Mouse (Mus musculus) G1E (cell line): ENCODE measurements at regions not wholly inside any gene's neighbourhood (a gene's known extent, or its start where the extent isn't known, plus 50 kb on each side); places are given as distances from the start of the nearest gene placed in this dataset.

ENCODE experiments used
- ATAC-seq: 2 replicates; pipeline ENCODE4 v1.8.0; 2016; ENCODE audit warnings: mild to moderate bottlenecking; ENCODE audit not compliant: insufficient number of reproducible peaks, poor library complexity, low FRiP score, severe bottlenecking; ENCODE audit errors: extremely low read depth
- DNase-seq: peaks from one replicate; pipeline ENCODE4 v3.0.0; 2012; ENCODE audit warnings: low spot score
- H3K27me3 ChIP-seq: 2 replicates; pipeline ENCODE4 v1.6.1; 2012; ENCODE audit warnings: mild to moderate bottlenecking, low read length, inconsistent platforms; ENCODE audit not compliant: insufficient read depth
- H3K36me3 ChIP-seq: replicated peaks from 2 replicates; pipeline ENCODE3; 2012; ENCODE audit warnings: mild to moderate bottlenecking, inconsistent platforms
- H3K4me1 ChIP-seq: 2 replicates; pipeline ENCODE4 v1.6.1; 2012; ENCODE audit warnings: low read depth, low read length, inconsistent platforms, mixed read lengths; ENCODE audit not compliant: insufficient read depth
- H3K4me3 ChIP-seq: 2 replicates; pipeline ENCODE4 v1.5.1; 2012; ENCODE audit warnings: low read depth, mild to moderate bottlenecking, inconsistent platforms, low read length, moderate library complexity, mixed read lengths
- H3K9me3 ChIP-seq: replicated peaks from 2 replicates; pipeline ENCODE4 v1.6.1; 2012; ENCODE audit warnings: inconsistent platforms
- CTCF ChIP-seq: IDR thresholded peaks from 2 replicates; pipeline ENCODE4 v1.5.1; 2012; ENCODE audit warnings: low read depth, low read length, inconsistent platforms, mixed read lengths
- GATA1 ChIP-seq: IDR thresholded peaks from 2 replicates; pipeline ENCODE4 v1.6.1; 2012; ENCODE audit warnings: borderline replicate concordance, low read length, inconsistent platforms, mixed read lengths
- GATA2 ChIP-seq: IDR thresholded peaks from 2 replicates; pipeline ENCODE4 v1.6.1; 2012; ENCODE audit warnings: low read depth, low read length, inconsistent platforms, borderline replicate concordance
- POLR2AphosphoS5 ChIP-seq: IDR thresholded peaks from 2 replicates; pipeline ENCODE4 v1.6.1; 2012; ENCODE audit warnings: low read depth, low read length, inconsistent platforms; ENCODE audit not compliant: insufficient replicate concordance
- TAL1 ChIP-seq: conservative IDR thresholded peaks from 2 replicates; pipeline ENCODE4 v1.6.1; 2012; ENCODE audit warnings: low read depth, low read length, inconsistent platforms, mixed read lengths

- Histone ChIP-seq H3K4me1 (no peaks in the 10 kb centered on the region), H3K27me3 (no peaks in the 10 kb centered on the region), H3K9me3 (no peaks in the 10 kb centered on the region), H3K36me3 (no peaks in the 10 kb centered on the region), H3K4me3 (no peak overlapping the region)
- DNase-seq (no peak), ATAC-seq (no peak)
- TF ChIP-seq GATA2: no peak
- TF ChIP-seq CTCF: no peak
- TF ChIP-seq GATA1: no peak
- TF ChIP-seq TAL1: no peak
- TF ChIP-seq POLR2AphosphoS5: no peak
Observed at GRCm38 (mm10) chr12:92645006-92645624, 796.2 kb upstream of the Sel1l start.

DNA sequence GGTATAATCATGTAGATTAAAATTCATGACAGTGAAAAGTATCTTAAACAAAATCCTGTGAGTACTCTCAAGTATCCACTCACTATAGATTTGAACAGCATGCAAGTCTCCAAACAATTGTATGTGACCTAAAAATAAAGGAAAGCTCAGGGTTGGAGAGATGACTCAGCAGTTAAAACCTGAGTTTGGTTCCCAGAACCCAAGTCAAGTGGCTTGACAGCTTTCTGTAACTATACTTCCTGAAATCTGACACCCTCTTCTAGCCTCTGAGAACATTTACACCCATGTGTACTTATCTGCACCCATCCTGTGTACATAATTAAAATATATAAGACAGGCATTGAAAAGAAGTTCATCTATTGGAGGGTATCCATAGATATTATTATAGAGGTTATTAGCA is 770.2 kb upstream of the Sel1l start:
- ATAC-seq (peak; percentile 17; the same call in 1 of the 2 replicates), DNase-seq (no peak)
- no peaks in the 10 kb centered on the region for H3K27me3 ChIP-seq
- no peak overlapping the region for H3K4me3 ChIP-seq
- H3K4me1 ChIP-seq: no peaks in the 10 kb centered on the region
- H3K9me3 ChIP-seq: no peaks in the 10 kb centered on the region
- no peak for TF ChIP-seq CTCF
- no peak for TF ChIP-seq TAL1
- no peak for TF ChIP-seq GATA1
- TF ChIP-seq POLR2AphosphoS5: no peak
- TF ChIP-seq GATA2: no peak
- H3K36me3 ChIP-seq: no peaks in the 10 kb centered on the region

DNA sequence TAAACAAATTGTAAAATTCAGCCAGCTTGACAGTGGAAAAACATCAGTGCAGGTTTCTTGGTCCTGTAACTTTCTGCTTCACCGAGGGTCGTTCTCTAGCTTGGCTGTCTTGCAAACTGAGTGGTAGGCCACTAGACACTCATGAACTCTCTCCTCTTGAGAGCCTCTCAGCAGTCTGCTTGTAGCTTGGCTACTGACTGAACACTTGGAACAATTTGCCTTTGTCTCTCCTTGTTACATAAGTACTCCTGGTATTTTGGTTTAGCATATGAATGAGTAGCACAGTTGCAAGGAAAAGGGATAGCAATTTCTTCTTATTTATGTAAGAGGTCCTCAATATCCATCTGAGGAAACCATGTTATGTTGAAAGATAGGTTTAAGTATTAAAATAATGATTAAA is 769.6 kb upstream of the Sel1l start:
- DNase-seq: no peak
- Histone ChIP-seq H3K36me3 (no peaks in the 10 kb centered on the region), H3K4me1 (no peaks in the 10 kb centered on the region), H3K4me3 (no peak overlapping the region), H3K9me3 (no peaks in the 10 kb centered on the region), H3K27me3 (no peaks in the 10 kb centered on the region)
- no peak for ATAC-seq
- TF ChIP-seq GATA2 (no peak), GATA1 (no peak), TAL1 (no peak), CTCF (no peak), POLR2AphosphoS5 (no peak)

DNA sequence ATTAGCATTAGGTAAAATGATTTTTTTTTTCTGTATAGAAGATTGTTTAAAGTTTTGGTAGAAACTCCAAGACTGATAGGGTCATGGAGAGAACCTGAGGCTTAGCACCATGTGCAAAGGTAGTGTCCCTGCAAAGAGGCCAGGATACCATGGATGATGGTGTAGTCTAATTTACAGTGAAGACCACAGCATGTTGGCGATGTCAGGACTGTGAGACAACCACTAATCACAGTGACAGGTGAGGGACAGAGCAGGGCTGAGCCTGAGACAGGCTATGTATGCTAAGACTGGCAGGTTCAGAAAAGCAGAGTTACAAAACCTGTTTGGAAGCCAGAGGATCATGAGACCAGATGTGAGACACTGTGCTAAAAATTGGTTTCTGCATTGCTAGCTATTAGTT is 752.7 kb upstream of the Sel1l start:
- H3K36me3 ChIP-seq: no peaks in the 10 kb centered on the region
- no peak; the same call in 1 of the 2 replicates for ATAC-seq
- TF ChIP-seq GATA2 (no peak), CTCF (no peak), POLR2AphosphoS5 (no peak), TAL1 (no peak), GATA1 (no peak)
- H3K9me3 ChIP-seq: no peaks in the 10 kb centered on the region
- H3K4me1 ChIP-seq: no peaks in the 10 kb centered on the region
- H3K4me3 ChIP-seq: no peak overlapping the region
- no peaks in the 10 kb centered on the region for H3K27me3 ChIP-seq
- no peak for DNase-seq

DNA sequence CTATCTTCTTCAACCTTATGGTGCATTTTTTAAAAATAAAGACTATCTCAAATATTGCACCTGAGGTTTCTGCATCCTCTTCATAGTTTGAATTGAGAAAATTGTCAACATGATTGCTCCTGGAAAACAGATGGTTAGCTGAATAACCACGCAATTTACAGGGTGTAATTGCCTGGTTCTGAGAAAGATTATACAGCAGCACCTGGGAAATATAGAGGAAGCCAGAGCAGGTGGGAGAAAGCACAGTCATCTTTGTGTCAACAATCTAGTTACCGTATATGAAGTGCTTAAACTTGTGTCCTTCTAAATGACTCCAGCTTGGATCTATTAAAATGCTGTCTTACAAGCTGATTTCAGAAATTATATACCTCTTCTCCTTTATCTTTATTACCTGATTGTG is 740.8 kb upstream of the Sel1l start:
- ATAC-seq (no peak), DNase-seq (no peak)
- H3K27me3 ChIP-seq: no peaks in the 10 kb centered on the region
- H3K9me3 ChIP-seq: no peaks in the 10 kb centered on the region
- no peak overlapping the region for H3K4me3 ChIP-seq
- TF ChIP-seq POLR2AphosphoS5 (no peak), CTCF (no peak), TAL1 (no peak), GATA1 (no peak), GATA2 (no peak)
- H3K36me3 ChIP-seq: no peaks in the 10 kb centered on the region
- H3K4me1 ChIP-seq: no peaks in the 10 kb centered on the region

- ATAC-seq (no peak), DNase-seq (no peak)
- Histone ChIP-seq H3K4me3 (no peak overlapping the region), H3K36me3 (no peaks in the 10 kb centered on the region), H3K27me3 (no peaks in the 10 kb centered on the region), H3K9me3 (no peaks in the 10 kb centered on the region), H3K4me1 (no peaks in the 10 kb centered on the region)
- TF ChIP-seq CTCF: no peak
- TF ChIP-seq TAL1: no peak
- TF ChIP-seq GATA1: no peak
- TF ChIP-seq POLR2AphosphoS5: no peak
- TF ChIP-seq GATA2: no peak
Observed at GRCm38 (mm10) chr12:92589305-92589704, 740.3 kb upstream of the Sel1l start.
